Mouse (Mus musculus) ovary, postnatal 36 days (tissue): ENCODE results near the gene Fezf2.

Experiments used
- DNase-seq: peaks from one replicate; pipeline ENCODE4 v3.0.0; 2022; ENCODE audit warnings: low spot score, mixed read lengths

Fezf2 gene

DNA sequence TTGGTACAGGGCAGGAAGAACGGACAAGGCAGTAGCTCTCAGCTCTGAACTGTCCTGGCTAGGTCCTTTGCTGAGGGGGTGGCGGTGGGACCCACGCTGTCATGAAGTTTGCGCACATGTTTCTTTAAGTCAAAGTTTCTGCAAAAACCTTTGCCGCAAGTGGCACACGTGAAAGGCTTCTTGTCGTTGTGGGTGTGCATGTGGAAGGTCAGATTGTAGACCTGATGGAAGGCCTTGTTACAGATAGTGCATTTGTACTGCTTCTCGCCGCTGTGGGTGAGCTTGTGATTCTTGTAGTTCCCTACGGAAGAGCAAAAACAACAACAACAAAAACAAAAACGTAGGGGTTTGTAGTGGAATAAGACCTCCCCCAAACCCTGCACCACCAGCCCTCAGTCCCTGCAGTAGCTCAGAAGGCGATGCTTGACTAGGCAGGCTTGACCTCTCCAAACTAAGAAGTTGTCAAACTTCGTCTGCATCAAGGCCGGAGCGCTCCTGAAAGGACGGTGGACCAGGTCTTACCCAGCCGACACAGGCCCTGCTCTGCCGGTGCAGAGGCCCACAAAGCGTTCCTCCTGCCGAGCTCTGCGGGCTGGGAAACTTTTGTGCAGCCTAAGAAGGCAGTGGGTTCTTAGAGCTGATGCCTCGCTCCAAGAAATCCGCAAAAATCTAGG lies 5.4 kb downstream of the Fezf2 start:
- no peak for DNase-seq

DNA sequence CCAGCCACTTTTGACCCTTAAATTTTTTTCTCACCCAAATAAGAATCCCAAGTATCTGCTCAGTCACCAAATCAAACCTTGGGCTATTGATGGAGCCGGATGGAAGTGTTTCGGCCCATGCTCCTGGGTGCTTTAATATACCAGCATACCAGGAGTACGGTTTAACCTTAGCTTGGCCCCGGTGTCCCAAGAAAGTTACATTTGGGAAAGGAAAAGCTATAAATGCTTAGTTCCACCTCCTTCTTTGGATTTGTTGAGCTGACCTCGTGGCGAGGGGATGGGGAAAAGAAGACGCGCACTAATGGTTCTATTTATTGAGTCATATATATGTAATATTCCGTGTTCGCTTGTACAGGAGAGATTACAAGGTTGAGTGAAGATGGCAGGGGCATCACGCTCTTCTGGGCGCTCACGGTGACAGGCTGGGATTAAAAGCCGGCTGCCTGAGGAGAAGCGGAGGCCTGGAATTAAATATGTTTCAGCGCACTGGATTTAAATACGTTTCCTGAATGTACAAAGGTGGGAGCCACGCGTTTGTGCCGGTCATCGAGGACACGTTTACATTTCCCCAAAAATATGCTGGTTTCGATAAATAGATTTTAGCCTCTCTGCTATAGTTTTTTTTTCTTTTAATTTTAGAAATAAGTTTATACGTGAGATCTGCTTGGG lies 6.1 kb downstream of the Fezf2 start:
- DNase-seq = no peak

DNA sequence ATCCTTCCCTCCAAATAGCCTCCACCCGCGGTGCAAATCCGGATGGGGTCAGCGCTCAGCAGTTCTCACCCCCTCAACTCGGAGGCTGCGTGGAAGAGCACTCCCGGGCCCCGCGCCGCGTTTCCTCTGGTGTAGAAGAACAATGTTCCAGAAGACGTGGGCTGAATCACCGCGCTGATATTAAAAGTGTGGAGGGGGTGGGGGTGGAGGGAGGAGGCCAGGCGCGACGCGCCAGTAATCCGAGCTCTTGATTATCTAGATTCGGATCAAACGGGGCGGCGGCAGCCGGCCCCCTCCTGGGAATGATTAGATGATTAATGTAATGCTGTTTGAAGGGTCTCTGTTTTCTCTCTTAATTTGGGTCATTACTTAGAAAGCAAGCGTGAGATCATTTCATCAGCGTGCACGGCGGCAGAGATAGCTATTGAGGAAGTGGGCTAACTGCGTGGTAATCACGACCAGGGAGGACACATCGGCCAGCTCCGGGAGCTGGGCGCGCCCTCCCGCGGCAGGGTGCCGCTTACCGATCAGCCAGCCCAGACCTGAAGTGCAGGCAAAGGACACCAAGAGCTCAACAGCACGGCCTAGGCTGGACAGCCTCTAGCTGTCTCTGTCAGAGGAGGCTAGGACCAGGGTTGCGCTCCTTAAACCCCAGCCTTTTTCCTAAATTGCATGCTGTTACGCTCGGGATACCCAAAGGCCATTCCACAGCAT lies 6.8 kb downstream of the Fezf2 start:
- peak; percentile 24 for DNase-seq

DNA sequence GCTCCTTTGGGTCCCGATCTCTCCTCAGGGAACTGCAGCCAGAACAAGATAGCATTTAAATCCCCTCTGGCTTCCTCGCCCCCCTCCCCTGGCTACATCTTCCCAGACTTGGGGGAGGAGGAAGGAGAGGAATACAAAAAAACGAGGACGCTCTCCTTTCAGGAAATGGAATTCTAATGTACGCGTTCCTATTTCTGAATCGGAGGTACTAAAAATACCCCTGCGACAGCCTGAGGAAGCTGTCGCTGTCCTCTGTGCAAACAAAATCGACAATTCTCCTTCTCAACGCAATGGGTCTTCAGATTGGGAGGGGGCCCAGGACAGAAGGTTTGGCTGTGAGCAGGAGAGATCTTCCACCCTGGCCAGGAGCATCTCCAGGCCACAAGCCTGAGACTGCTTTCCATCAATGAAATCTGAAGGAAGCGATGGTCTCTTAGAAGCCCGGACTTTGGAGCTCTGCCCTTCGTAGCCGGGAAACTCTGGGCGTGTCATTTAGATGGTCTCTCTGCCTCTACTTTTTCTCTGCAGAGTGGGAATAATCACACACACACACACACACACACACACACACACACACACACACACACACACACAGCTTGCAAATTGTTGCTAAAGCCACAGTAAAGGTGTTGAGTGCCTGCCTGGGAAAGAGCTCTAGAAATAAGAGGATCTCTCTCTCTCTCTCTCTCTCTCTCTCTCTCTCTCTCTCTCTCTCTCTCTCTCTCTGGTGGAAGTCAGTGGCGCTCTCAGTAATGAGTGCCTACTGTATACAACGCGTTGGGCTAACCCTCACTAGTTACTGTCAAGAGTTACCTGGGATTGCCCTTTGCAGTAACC lies 7.5 kb downstream of the Fezf2 start:
- no peak for DNase-seq

DNA sequence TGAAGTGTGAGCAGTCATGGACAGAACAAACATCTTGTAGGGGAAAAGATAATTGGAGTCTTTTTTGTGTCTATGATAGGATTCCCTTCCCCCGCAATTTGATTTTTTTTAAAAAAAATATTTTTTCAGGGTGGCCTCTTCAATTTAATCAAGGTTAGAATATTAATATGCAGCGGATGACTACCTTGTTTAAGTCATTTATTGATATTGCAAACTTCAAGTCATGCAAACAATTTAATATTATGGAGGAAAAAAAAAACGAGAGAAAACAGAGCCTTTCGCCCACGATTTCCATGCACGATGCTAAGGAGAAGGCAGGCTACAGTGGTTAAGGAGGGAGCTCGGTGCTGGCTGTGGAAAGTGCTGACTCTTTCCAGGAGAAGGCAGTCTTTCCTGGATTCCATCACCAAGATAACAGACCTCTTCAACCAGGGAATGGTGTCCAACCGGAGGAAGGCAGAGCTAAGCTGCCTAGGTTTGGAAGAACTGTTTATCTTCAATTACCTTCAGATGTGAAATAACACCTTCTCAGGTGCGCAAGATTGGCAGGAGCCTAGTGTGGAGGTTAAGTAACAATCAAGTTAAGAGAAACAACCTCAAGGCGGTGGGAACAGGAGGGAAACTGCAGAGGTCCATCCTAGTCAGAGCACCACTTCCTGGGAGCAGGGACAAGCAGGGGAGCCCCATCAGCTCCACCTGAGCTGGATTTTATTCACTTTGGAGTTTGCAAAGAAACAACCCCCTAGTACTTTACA lies 9.0 kb downstream of the Fezf2 start:
- DNase-seq = no peak

DNA sequence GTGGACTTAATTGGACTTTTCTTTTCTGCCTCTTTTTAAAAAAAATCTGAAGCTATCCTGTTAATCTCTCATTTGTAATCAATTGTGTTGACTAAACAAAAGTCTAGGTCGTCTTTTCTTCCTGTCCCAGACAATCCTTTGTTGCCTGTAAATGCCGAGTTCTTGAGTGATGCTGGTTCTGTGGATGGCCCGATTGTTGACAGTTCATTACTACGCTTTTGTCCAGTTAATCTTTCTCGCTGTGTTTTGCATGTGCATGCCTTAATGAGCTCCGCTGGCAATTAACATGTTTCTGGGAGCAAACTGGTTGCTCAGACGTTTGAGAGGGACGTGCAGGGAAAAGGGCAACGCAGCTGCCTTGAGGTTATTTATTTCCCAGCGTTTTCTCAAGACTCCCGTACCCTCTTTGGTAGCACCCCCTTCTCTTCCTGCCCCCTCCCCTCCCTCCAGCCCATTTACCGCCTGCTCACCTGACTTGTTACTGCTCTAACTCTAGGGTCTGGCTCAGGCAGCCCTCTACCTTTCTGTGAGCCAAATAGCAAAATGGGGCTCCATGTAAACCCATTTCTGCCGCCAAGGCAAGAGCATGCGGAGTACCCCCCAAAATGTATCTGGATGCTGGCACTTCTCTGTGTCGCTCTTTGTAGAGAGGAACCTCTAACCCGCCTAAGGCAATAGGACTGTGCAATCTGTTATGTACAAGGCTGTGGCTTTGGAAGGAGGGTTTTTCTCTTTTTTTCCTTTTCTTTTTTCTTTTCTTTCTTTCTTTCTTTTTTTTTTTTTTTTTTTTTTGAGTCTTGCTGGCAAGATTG lies 9.8 kb downstream of the Fezf2 start:
- DNase-seq = no peak

DNA sequence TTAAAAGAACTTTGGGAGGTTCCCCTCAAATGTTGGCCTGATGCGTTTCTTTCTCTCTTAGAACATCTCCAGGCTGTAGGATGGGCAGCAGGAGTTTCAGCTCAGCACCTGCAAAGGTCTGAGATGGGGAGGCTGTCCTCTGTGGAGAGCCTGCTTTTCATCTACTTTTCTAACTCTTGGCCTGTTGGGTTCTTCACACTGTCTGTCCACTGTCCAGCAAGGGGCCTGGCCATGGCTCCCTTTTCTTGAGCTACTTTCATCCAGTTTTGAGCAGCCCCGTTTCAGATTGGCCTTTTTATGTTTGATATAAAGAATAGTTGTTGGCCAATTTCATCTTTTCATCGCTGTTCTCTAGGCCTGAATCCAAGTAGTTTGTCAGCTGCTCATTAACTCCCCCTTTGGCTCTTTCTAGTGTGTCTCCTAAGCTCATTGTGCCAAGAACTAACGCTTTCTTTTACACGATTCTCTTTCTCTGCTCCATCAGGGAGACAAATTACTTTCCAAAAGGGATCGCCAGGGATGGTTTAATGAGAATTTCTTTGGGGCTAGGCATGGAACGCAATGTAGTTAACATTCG lies 10.5 kb downstream of the Fezf2 start:
- DNase-seq = no peak

GRCm38 (mm10) chr14:12334925-12335324 lies 13.1 kb downstream of the Fezf2 start:
- DNase-seq = no peak

- no peak for DNase-seq
Measured at GRCm38 (mm10) chr14:12333622-12334021, 14.4 kb downstream of the Fezf2 start.

- DNase-seq = no peak
Measured at GRCm38 (mm10) chr14:12303106-12303505, 44.9 kb downstream of the Fezf2 start.

GRCm38 (mm10) chr14:12300677-12301076 lies 47.3 kb downstream of the Fezf2 start:
- no peak for DNase-seq

DNA sequence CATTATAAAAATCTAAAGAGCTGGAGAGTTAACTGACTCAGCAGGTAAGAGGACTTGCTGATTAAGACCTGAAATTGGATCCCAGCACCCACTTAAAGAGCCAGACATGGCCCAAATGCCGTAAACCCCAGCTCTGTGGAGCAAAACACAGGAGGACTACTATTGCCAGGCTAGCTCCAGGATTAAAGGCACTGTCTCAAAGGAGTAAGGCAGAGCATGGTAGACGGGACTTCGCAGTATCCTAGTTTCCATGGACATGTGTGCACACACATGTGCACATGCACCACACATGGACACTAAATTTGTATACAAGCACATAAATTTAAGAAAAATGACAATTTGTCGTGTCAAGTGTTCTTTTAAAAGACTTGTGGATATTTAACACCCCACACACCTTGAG lies 47.7 kb downstream of the Fezf2 start:
- no peak for DNase-seq

GRCm38 (mm10) chr14:12299654-12300053 lies 48.3 kb downstream of the Fezf2 start:
- DNase-seq = no peak

DNA sequence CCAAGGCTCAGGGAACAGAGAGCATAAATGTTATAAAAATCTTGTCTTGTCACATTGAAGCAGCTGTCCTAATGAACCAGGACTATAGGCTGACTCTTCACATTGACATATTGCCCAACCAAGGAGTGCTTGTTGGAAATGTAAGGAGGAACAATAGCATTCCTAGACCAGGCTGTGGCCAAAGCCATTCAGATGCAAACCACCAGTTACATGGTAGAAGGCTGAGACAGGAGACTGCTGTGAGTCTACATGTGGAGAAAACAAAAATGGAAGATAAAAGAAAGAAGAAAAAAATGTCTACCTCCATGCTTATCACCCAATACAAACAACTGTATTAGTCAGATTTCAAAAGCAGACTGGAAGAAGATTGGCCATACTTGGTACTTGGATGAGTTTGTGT lies 48.8 kb downstream of the Fezf2 start:
- DNase-seq = no peak

- no peak for DNase-seq
Measured at GRCm38 (mm10) chr14:12296391-12296790, 51.6 kb downstream of the Fezf2 start.
